Mouse (Mus musculus): Measurements from ENCODE around the gene P2ry6.

- TF ChIP-seq POLR2A (IDR thresholded peaks at IDR 0.05; ENCODE audit: borderline replicate concordance, control insufficient read depth, low read depth, low read length) (no peak), CTCF (IDR thresholded peaks at IDR 0.05; ENCODE audit: control insufficient read depth, insufficient read depth, low read length) (no peak)
Observed at GRCm38 (mm10) chr7:101012541-101012940, 38.1 kb upstream of the P2ry6 start, which contains the start of gene P2ry2.
